Mouse (Mus musculus): ENCODE data around the gene Smg8.

The Smg8 gene

DNA sequence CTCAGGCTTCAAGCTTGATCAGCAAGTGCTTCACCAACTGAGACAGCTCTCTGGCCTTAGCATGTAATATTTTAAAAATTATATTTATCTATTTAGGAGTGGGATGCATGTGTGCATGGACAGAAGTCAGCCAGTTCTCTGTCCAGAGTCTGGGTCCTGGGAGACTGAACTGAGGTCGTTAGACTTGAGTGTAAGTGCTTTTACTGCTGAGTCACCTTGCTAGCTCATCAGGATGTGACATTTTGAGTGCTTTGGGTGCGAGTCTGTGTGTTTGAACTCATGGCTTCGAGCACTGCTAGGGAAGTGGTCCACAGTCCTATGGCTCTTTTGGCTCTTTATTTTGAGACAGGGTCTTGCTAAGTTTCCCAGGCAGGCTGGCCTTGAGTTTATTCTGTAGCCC is 43.5 kb downstream of the Smg8 start:
- DNase-seq (ENCODE audit: low spot score) = no peak

DNA sequence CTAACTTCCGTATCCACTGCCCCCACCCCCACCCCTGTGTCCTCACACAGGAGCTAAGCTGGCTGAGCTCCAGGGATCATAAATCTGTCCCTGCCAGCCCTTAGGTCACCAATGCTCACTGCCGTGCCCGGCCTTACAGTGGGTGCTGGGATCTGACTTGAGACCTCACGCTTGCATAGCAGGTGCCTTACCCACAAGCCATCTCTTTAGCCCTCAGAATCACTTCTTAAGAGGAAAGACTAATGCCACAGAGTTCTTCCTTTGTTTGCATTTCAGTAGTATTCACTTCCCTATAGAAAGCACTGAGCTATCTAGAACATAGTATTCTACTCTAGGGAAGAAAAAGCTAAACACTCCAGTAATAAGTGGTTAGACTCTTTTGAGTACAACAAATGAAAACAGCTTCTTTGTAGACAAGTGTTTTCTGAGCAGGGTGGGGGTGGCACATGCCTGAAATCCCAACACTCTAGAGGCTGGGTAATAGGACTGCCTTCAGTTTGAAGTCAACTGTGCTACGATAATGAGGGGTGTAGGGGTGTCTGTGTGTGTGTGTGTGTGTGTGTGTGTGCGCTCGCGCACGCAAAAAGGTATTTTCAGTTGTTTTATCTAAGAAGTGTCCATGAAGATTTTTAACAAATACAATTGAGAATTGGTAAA is 47.1 kb downstream of the Smg8 start:
- DNase-seq (ENCODE audit: low spot score) = no peak

DNA sequence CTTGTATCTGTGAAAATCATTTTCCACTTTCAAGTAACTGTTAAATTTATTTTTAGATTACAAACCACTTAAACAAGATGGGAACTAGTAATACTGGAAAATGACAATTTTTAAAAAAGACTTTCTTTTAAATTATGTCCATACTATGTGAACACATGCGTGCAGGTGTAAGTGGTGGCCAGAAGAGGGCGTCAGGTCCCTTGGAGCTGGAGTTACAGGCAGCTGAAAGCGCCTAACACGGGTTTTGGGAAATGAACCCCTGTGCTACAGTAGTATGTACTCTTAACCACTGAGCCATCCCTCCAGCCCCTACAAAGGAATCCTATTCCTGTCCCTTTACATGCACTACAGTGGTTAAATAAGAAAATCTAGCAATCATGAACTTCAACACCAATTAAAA is 50.4 kb downstream of the Smg8 start:
- DNase-seq (ENCODE audit: low spot score) = no peak

DNA sequence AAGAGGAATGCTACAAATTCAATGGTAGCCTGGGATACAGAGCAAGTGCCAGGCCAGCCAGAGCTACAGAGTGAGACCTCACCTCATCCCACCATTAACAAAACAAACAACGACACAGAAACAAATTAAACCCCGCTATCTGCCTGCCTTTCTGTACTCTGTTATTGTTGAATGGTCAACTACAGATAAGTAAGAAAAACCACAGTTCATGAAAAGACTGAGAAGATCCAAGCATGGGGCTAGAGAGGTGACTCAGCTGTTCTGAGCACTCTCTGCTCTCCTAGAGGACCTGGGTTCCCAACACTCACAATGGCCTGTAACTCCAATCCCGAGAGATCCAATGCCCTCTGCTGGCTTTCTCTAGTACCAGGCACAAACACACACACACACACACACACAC is 58.4 kb downstream of the Smg8 start:
- no peak for DNase-seq (ENCODE audit: low spot score)
